Mouse (Mus musculus): Measurements from ENCODE around the gene Ltv1. TPM values are rescaled to one million over a fixed set of nuclear protein-coding genes. Genes with fewer than 3 reads are reported as not detected.

Ltv1 gene
- total RNA-seq (2023): 64.6 TPM

GRCm38 (mm10) chr10:13192731-13193351, at the start of gene Ltv1:
TSS of gene Ltv1 (minus strand) at chr10:13193168.

GRCm38 (mm10) chr10:13177973-13178624, 14.9 kb downstream of the Ltv1 start, which contains the start of gene Zc2hc1b:
TSS of gene Zc2hc1b (minus strand) at chr10:13178023.

Other genes with a start within 250 kb of the Ltv1 start
- 4.8 TPM for gene Stx11, start 228.9 kb downstream of the Ltv1 start, total RNA-seq (2023)
- 9.5 TPM for gene Sf3b5, start 187.8 kb downstream of the Ltv1 start, total RNA-seq (2023)
- 1.4 TPM for gene Plagl1, start 132.7 kb downstream of the Ltv1 start, total RNA-seq (2023)
- not detected for gene Zc2hc1b, start 15.1 kb downstream of the Ltv1 start, total RNA-seq (2023)